Mouse (Mus musculus) induced T-regulatory cell, adult 2 months (primary cell): Measurements from ENCODE around the gene Ldlrad3.

Experiments
- DNase-seq: peaks from one replicate; pipeline ENCODE4 v3.0.0-alpha.2; 2012; ENCODE audit warnings: low read depth

The Ldlrad3 gene

GRCm38 (mm10) chr2:102073266-102074037 lies 112.7 kb downstream of the Ldlrad3 start:
- no peak for DNase-seq

GRCm38 (mm10) chr2:102072859-102073258 lies 113.3 kb downstream of the Ldlrad3 start:
- no peak for DNase-seq

GRCm38 (mm10) chr2:102071022-102071717 lies 115.0 kb downstream of the Ldlrad3 start:
- no peak for DNase-seq

- no peak for DNase-seq
Measured at GRCm38 (mm10) chr2:102064826-102065441, 121.3 kb downstream of the Ldlrad3 start.

GRCm38 (mm10) chr2:102063906-102064505 lies 122.2 kb downstream of the Ldlrad3 start:
- no peak for DNase-seq

- DNase-seq: no peak
Measured at GRCm38 (mm10) chr2:102062861-102063468, 123.2 kb downstream of the Ldlrad3 start.

GRCm38 (mm10) chr2:102061921-102062320 lies 124.3 kb downstream of the Ldlrad3 start:
- DNase-seq: no peak

- DNase-seq: no peak
Measured at GRCm38 (mm10) chr2:102057746-102058145, 128.4 kb downstream of the Ldlrad3 start.

GRCm38 (mm10) chr2:102057029-102057685 lies 129.0 kb downstream of the Ldlrad3 start:
- no peak for DNase-seq

- no peak for DNase-seq
Measured at GRCm38 (mm10) chr2:102056144-102056543, 130.0 kb downstream of the Ldlrad3 start.

GRCm38 (mm10) chr2:102052951-102053660 lies 133.1 kb downstream of the Ldlrad3 start:
- DNase-seq: no peak

GRCm38 (mm10) chr2:102052353-102052752 lies 133.8 kb downstream of the Ldlrad3 start:
- DNase-seq: no peak

GRCm38 (mm10) chr2:102049866-102050550 lies 136.2 kb downstream of the Ldlrad3 start:
- no peak for DNase-seq

- DNase-seq: no peak
Measured at GRCm38 (mm10) chr2:102048296-102049175, 137.6 kb downstream of the Ldlrad3 start.

GRCm38 (mm10) chr2:102046481-102046880 lies 139.7 kb downstream of the Ldlrad3 start:
- DNase-seq: no peak

- DNase-seq: no peak
Measured at GRCm38 (mm10) chr2:102040456-102040855, 145.7 kb downstream of the Ldlrad3 start.

GRCm38 (mm10) chr2:102040011-102040410 lies 146.2 kb downstream of the Ldlrad3 start:
- no peak for DNase-seq

- DNase-seq: peak; percentile 14
Measured at GRCm38 (mm10) chr2:102038895-102039667, 147.1 kb downstream of the Ldlrad3 start.
